Mouse (Mus musculus) brown adipose tissue, adult 24 weeks (tissue): ENCODE data around the gene Sox6. TPM values are rescaled to one million over a fixed set of nuclear protein-coding genes. Genes with fewer than 3 reads are reported as not detected.

Experiments used
- H3K27ac ChIP-seq: fragments of 200-500 bp; replicated peaks from 2 replicates; pipeline ENCODE4 v1.5.1; 2012; ENCODE audit warnings: low read depth, mild to moderate bottlenecking, low read length
- H3K4me1 ChIP-seq: fragments of 200-500 bp; 2 replicates; pipeline ENCODE4 v1.6.1; 2012; ENCODE audit warnings: low read length, mixed read lengths; ENCODE audit not compliant: control insufficient read depth, insufficient read depth, insufficient read length
- H3K4me3 ChIP-seq: fragments of 200-500 bp; 2 replicates; pipeline ENCODE4 v1.5.1; 2012; ENCODE audit warnings: low read depth, mild to moderate bottlenecking, low read length, moderate library complexity; ENCODE audit not compliant: insufficient read depth
- polyA plus RNA-seq: library from polyadenylated mRNA; stranded (reverse); fragments of >200 nt; gene quantifications from 2 replicates; pipeline ENCODE4 v1.2.4, GENCODE M21; 2012; ENCODE audit not compliant: missing spikeins, insufficient read depth, insufficient read length

Gene Sox6
- polyA plus RNA-seq, 1 experiment: 24.8 TPM

DNA sequence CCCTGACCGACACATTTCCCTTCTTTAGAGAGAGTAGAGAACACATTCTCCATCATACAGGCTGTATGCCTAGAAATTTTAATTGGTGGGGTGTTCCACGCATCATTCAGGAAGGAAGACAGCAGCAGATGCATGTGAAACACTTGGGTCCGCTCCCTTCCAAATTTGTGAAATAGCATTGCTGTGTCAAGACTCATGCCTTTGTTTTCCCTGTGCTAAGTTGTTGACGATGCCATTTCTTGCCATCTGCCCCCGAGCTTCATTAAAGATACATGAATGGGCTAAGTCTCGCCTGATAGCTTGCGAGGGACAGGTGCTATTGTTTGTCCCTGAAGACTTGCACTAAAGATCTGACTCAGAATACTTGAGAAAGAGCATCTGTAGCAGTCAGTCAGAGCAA, 433.7 kb downstream of the Sox6 start:
- H3K4me1 ChIP-seq: no peaks in the 10 kb centered on the region; the same call in 1 of the 2 replicates
- no peak overlapping the region for H3K4me3 ChIP-seq
- H3K27ac ChIP-seq: no peak overlapping the region

DNA sequence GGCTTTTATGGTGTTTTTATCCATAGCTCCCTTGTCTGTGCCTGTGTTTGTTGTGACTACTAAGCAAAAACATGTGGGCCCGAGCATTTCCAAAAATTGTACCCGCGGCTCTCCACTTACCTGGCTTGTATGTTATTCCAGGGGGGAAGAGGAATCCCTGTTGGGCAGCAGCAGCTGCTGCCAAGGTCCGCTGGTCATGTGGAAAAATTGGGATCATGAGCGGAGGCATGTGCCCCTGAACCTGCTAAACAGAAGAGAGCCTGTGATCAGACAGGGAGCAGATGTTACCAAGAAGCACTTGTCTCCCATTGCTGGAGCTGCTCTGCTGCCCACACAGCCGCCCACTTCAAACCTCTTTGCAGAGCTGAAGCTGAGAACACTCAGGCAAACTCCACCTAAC, 441.2 kb downstream of the Sox6 start:
- H3K4me1 ChIP-seq: 0 out of 2 replicates have a peak, but pooled peaks cover 3% of the 10 kb centered on the region
- H3K27ac ChIP-seq: peak overlapping the region; percentile 92

DNA sequence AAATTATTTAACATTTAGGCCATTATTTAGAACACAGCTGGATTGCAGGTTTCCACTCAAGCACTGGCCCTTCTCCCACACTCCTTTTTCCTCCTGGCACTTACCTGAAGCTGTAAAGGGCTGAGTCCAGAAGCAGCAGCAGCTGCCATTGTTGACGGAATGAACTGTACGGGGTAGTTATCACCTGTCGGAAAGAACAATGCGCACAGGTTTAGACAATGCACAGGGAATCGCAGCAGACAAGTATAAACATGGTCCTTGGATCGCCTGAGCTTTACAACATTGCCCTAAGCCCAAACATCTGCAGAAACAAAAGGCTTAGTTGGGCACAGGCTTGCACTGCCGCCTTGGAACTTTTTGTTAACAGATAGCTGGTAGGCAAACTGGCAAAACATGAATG, 458.1 kb downstream of the Sox6 start:
- H3K4me1 ChIP-seq: no peaks in the 10 kb centered on the region; the same call in 1 of the 2 replicates
- no peak overlapping the region for H3K27ac ChIP-seq
- H3K4me3 ChIP-seq: no peak overlapping the region

More for the DNA sequence above, 441.2 kb downstream of the Sox6 start:
- peak overlapping the region; percentile 51 for H3K4me3 ChIP-seq

DNA sequence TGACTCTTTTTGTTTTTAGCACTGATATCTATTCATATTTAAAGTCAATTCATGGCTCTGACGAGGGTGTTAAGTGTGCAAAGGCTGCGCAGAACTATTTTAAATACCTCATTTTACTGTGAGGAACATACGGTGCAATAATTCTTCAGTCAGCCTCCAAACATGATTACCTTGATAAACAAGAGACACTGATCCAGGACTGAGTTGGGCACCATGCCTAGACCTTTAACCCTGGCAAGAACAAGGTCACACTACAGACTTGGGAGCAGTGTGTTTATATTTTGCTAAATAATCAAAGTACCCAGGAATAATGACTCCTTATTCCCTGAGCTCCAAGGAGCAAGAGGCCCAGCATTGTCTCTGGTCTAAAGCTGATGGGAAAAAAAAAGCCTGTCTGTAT, 458.8 kb downstream of the Sox6 start:
- Histone ChIP-seq H3K4me3 (no peak overlapping the region), H3K4me1 (no peaks in the 10 kb centered on the region; the same call in 1 of the 2 replicates), H3K27ac (no peak overlapping the region)

DNA sequence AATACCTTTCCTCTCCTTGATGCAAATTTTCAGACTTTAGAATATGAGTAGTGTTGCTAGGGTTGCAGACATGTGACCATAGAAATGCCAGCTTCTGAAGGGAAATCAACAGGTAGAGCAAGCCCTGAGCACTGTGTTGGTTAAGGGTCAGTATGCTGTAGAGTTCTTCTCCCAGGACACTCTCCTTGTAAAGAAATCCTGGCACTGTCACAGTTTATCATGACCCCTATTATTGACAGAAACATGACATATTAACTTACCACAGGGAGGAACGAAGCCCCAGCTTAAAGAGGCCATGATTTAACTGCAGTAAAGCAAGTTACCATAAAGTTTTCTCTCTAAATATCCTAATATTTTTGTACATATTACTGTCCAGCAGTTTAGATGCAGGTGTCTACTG, 462.2 kb downstream of the Sox6 start:
- Histone ChIP-seq H3K4me3 (no peak overlapping the region), H3K27ac (no peak overlapping the region), H3K4me1 (no peaks in the 10 kb centered on the region; the same call in 1 of the 2 replicates)

DNA sequence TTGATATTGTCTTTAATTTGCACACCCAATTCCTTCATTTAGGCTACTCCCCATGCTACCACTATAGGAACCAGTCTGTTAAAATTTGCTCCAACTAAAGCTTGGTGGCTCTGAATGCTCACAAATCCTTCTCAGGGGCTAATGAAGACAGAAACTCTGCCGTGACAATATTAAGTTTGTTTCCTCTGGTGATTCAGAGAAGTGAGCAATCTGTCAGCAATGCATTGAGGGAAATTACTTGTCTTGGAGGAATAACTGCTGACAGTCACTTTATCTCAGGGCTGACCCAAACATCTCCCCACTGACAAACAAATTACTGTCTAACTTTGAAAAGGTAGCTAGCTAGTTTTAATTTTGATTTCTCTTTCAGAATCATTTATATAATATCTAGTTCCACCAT, 463.8 kb downstream of the Sox6 start:
- H3K4me3 ChIP-seq: no peak overlapping the region
- H3K27ac ChIP-seq: no peak overlapping the region
- H3K4me1 ChIP-seq: no peaks in the 10 kb centered on the region; the same call in 1 of the 2 replicates

DNA sequence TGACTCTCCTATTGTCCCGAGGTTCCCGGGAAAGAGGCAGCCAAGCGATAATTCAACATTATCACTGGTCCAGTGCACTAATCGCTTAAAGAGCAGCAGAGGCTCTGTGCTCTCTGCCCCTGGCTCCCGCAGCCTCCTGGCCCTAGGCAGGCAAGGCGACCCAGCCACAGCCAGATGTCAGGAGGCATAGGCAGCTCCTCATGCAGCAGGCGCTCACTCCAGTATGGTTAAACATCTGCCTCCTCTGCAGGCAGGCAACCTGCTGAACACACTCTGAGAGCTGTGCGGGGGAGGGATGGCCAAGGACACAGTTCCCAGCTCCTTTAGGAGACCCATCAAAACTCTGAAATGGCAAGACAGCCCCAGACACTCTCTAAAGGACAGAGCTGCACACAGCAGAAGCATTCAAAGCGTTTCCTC, 469.8 kb downstream of the Sox6 start:
- no peak overlapping the region for H3K27ac ChIP-seq
- H3K4me3 ChIP-seq: no peak overlapping the region
- H3K4me1 ChIP-seq: peaks cover 14% of the 10 kb centered on the region

DNA sequence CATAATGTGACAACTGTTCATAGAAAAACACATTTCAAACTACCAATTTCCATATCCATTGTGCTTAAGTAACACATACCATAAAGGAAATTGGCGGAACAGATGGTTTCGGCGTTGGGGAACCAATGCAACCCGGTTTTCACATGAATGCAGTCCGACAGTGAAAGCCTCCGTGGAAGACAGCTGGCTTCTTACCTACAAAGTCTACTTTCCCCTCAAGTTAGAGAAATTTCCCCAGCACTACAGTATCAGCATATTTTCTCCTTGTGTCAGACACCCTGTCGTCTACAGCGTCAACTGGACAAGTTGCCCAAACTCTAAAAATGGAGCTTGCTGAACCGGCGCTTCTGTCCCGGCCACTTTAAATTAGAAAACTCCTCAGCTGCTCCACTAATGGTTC, 470.3 kb downstream of the Sox6 start:
- Histone ChIP-seq H3K27ac (no peak overlapping the region), H3K4me3 (no peak overlapping the region), H3K4me1 (peaks cover 15% of the 10 kb centered on the region)

DNA sequence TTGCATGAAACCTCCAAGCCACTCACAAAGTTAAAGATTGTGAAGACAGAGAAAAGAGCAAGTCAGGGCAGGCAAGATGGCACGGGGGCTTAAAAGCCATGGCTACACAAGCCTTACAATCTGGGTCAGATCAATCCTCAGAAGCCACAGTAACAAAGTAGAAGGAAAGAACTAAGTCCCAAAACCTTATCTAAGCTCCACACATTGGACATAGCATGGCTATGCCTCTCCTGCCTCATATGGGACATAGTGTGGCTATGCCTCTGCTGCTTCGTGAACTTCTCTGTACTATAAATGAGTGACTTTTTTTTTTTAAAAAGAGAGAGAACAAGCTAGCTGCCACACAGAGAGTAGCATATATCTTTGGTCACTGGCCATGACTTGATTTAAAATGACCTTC, 471.8 kb downstream of the Sox6 start:
- Histone ChIP-seq H3K4me1 (peaks cover 16% of the 10 kb centered on the region), H3K27ac (0 out of 2 replicates have a peak overlapping the region, but pooled peaks have one; percentile 49)

DNA sequence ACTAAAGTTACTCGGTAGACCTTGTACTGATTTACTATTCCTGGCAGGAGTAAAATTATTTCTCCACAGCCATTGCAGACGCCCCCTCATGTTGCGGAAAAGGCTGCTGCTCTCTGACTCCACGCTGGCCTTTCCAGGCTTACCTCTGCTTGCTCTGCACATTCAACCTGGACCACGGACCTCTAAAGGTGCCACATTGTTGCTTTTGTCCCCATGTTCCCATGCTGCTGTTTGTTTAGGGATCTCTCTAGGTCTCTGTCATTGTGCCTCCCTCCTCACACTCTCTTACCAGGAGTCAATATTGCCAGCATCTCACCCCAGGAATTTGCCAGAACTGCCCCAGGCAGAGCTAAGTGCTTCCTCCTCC, 473.6 kb downstream of the Sox6 start:
- peaks cover 16% of the 10 kb centered on the region for H3K4me1 ChIP-seq
- H3K27ac ChIP-seq: no peak overlapping the region
- H3K4me3 ChIP-seq: no peak overlapping the region

More for the DNA sequence above, 471.8 kb downstream of the Sox6 start:
- no peak overlapping the region for H3K4me3 ChIP-seq

DNA sequence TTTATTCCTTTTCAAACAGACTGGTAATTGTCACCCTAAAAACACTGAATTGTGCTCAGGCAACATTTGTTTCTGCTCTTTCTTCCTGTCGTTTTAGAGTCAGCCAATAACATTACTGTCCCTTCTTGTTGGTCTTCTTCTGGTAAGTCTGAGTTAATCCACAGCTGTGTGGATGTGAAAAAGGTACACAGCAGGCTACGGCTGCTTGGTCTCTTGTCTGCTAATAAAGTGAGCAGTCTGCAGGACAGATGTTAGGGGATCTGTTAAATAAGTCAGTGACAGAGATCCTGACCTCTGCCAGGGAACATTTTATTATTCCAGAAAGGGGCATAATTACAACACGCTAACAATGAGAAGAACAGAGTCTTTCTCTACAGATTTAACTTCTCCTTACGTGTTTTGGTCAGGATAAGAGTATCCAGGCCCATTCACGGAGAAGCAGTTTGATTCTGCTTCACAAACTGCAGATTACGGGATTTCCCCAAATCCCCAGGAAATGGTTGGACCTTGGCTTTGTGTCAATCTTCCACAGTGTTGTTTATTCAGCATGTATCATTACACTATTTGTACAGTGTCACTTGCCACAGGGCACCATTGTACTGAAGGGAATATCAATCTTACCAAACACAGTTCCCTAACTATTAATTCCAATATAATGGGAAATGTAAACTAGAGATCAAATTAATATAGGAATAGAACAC, 474.1 kb downstream of the Sox6 start:
- Histone ChIP-seq H3K4me3 (no peak overlapping the region), H3K4me1 (peaks cover 16% of the 10 kb centered on the region), H3K27ac (no peak overlapping the region)

DNA sequence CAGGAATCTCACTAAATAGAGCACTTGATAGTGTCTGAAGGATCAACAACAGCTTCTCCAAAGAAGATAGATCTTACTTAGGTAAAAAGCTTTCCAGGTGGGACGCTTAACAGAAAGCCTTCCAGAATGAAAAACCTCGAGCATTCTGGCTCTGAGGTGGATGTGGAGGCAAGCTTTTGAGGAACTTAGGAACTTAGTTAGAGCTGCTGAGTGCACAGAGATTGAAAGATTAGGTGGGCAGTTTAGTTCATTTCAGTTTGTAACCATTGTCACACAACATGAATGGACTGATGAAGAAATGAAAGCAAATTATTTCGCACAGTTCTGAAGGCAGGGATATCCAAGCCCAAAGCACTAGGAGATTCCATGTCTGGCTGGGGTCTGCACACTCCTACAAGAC, 481.9 kb downstream of the Sox6 start:
- no peaks in the 10 kb centered on the region for H3K4me1 ChIP-seq
- no peak overlapping the region for H3K4me3 ChIP-seq
- no peak overlapping the region for H3K27ac ChIP-seq

DNA sequence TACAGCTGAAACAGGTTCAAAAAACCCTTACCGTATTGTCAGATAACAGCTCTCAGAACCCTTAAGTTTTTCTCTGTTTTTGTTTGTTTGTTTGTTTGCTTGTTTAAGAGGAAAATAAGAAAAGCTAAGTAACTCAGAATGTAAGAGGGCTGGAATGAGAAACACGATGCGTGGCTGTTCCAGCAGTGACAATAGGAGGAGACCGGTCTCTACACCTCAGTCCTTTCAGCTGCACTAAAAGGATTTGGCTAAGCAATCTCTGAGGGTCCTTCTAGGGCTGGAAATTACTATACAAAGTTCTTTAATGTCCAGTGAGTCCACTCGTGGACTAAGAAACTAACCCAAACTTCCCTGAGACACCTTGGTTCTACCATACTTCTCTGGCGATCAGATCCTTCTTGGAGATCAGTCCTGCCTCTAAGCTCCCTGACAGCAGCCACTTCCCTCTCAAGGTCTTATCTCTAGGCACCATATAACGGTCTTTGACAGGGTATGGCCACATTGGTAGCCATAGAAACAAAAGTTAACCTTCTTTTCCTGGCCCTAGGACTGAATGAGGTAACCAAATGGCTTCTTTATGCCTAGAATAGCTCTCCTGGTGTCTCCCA, 488.3 kb downstream of the Sox6 start:
- no peak overlapping the region for H3K27ac ChIP-seq
- H3K4me1 ChIP-seq: no peaks in the 10 kb centered on the region
- no peak overlapping the region for H3K4me3 ChIP-seq

DNA sequence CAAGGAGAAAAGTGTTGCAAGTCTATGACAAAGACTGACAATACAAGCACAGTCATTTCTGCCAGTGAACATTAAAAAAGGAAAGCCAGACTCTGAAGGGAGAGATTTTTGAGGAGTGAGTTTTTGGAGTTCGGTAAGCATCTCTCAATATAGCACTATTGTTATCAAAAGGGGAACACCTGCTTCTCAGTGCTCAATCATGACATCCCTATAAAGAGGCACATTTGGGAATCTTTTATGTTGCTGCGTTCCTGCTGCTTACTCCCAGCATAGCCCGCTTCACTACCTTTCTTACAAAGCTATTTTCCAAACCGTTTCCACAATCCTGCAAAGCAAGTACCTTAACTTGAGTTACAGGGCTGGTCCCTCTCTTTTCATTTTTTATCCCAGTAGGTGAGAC, 488.9 kb downstream of the Sox6 start:
- Histone ChIP-seq H3K27ac (no peak overlapping the region), H3K4me1 (no peaks in the 10 kb centered on the region), H3K4me3 (no peak overlapping the region)

DNA sequence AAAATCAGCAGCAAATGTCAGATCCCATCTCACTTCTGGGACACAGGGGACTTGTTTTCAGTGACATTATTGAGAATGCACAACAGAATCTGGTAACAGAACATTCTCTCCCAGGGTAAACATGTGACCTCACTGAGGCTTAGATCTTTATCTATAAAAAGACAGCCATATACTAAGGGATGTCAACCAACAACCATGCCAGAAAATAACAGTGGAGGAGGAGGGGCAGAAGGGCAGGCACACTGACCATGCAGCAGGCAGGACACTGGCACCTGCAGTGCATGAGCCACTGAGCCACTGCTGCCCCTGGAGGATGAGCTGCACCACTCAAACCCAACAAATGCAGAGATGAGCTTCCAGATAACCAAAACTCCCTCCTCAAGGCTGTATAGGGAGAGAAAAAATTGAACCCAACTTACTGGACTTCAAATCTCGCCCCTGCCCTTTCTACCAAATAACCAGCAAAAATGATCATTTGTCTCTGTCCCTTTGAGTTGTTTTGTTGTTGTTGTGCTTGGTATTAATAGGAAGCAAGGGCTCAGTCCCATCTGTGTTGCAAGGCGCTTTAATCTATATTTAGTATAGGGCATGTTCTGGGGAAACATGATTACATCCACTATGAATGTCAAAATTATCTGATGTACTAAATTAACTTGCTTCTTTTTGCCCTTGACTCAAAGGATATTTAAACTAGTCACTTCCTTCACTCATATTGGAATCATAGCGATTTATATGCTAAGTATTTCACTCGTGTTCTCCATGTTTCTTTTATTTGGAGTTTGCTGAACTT, 492.8 kb downstream of the Sox6 start:
- H3K4me1 ChIP-seq: no peaks in the 10 kb centered on the region
- H3K27ac ChIP-seq: no peak overlapping the region
- H3K4me3 ChIP-seq: no peak overlapping the region
